Mouse (Mus musculus) hindbrain, embryonic 14.5 days (tissue): ENCODE results near the gene Nkapl. TPM values are rescaled to one million over a fixed set of nuclear protein-coding genes. Genes with fewer than 3 reads are reported as not detected.

ENCODE experiments used
- microRNA counts: library from miRNA; unstranded; fragments of <30 nt; microRNA quantifications from one replicate; lab custom pipeline; 2016
- microRNA-seq: library from miRNA; unstranded; fragments of <30 nt; microRNA quantifications from one replicate; pipeline ENCODE4, GENCODE M21; 2016
- polyA plus RNA-seq: library from polyadenylated mRNA; unstranded; fragments of >200 nt; fragmentation: Nextera tagmentation; extraction: Ambion mirVana; gene quantifications from 2 replicates; pipeline ENCODE4 v1.2.1, GENCODE M21; 2014

Gene Nkapl
- polyA plus RNA-seq, 1 experiment from 2014 or later, result 3.7 TPM

MicroRNAs encoded within 50 kb of the gene (microRNA counts, 519-probe panel; counts per million panel counts)
- microRNA mmu-miR-1896 (lab: Ali Mortazavi, UCI), result not detected

Small RNA genes within 50 kb of the gene (microRNA-seq; reads per million reads assigned to microRNA genes)
- gene Mir1896, result not detected

Other genes starting within 250 kb of the Nkapl start
- gene Gpx5, start 175.8 kb downstream of the Nkapl start, polyA plus RNA-seq, result not detected in 2 replicates
- gene Gpx6, start 156.4 kb downstream of the Nkapl start, polyA plus RNA-seq, result 0.15 TPM in 1 of 2 replicates, not detected in the other
- gene Olfr1367, start 121.6 kb downstream of the Nkapl start, polyA plus RNA-seq, result not detected in 2 replicates
- gene Zscan12, start 105.7 kb downstream of the Nkapl start, polyA plus RNA-seq, result 11.6 and 12.5 TPM in 2 replicates
- gene Zkscan3, start 65.8 kb downstream of the Nkapl start, polyA plus RNA-seq, result 55.8 and 59.7 TPM in 2 replicates
- 3.3 and 3.7 TPM in 2 replicates for gene Pgbd1, start 27.5 kb downstream of the Nkapl start, polyA plus RNA-seq
- 14.1 and 17.4 TPM in 2 replicates for gene Zscan26, start 14.8 kb downstream of the Nkapl start, polyA plus RNA-seq
- 8.9 and 9.9 TPM in 2 replicates for gene Zkscan4, start 10.4 kb upstream of the Nkapl start, polyA plus RNA-seq
- gene Gm10065, start 10.9 kb upstream of the Nkapl start, polyA plus RNA-seq, result not detected in 2 replicates
- gene AK157302, start 26.7 kb upstream of the Nkapl start, polyA plus RNA-seq, result 0.25 and 0.42 TPM in 2 replicates
- gene Gm11273, start 32.9 kb upstream of the Nkapl start, polyA plus RNA-seq, result 5.4 and 6.6 TPM in 2 replicates
- gene Zkscan8, start 62.6 kb upstream of the Nkapl start, polyA plus RNA-seq, result 7.4 and 8.0 TPM in 2 replicates
- gene Olfr1366, start 74.3 kb upstream of the Nkapl start, polyA plus RNA-seq, result 0.08 and 0.21 TPM in 2 replicates
- 0.04 TPM in 1 of 2 replicates, not detected in the other for gene Olfr1535, start 91.4 kb upstream of the Nkapl start, polyA plus RNA-seq
- not detected in 2 replicates for gene Olfr1364, start 113.2 kb upstream of the Nkapl start, polyA plus RNA-seq
- not detected in 2 replicates for gene Olfr1362, start 145.5 kb upstream of the Nkapl start, polyA plus RNA-seq
- gene Olfr11, start 174.0 kb upstream of the Nkapl start, polyA plus RNA-seq, result not detected in 2 replicates
- gene Olfr1361, start 194.9 kb upstream of the Nkapl start, polyA plus RNA-seq, result not detected in 2 replicates
- gene Olfr1360, start 208.9 kb upstream of the Nkapl start, polyA plus RNA-seq, result not detected in 2 replicates
- gene Olfr1359, start 229.6 kb upstream of the Nkapl start, polyA plus RNA-seq, result not detected in 2 replicates
- gene Hist1h2bl, start 247.6 kb upstream of the Nkapl start, polyA plus RNA-seq, result not detected in 2 replicates
- gene Hist1h2ai, start 247.9 kb upstream of the Nkapl start, polyA plus RNA-seq, result 5.4 and 7.5 TPM in 2 replicates
- gene Hist1h3h, start 249.2 kb upstream of the Nkapl start, polyA plus RNA-seq, result 2.4 and 3.2 TPM in 2 replicates